Mouse (Mus musculus) WW6 (cell line): ENCODE measurements around the gene Icos.

Source experiments
- DNase-seq: peaks from one replicate; pipeline ENCODE4 v3.0.0-alpha.2; 2013; ENCODE audit warnings: low read depth, low spot score

Icos gene

GRCm38 (mm10) chr1:60977641-60978040 lies at the start of gene Icos:
Gene Icos, plus strand, starts transcription at chr1:60977927.
- DNase-seq = no peak

GRCm38 (mm10) chr1:60929036-60929435 lies 48.7 kb upstream of the Icos start:
- DNase-seq = no peak

GRCm38 (mm10) chr1:60930397-60930796 lies 47.3 kb upstream of the Icos start:
- no peak for DNase-seq

GRCm38 (mm10) chr1:60935968-60936581 lies 41.7 kb upstream of the Icos start:
- no peak for DNase-seq

GRCm38 (mm10) chr1:60936963-60937711 lies 40.6 kb upstream of the Icos start:
- DNase-seq = no peak

GRCm38 (mm10) chr1:60938256-60938655 lies 39.5 kb upstream of the Icos start:
- no peak for DNase-seq

GRCm38 (mm10) chr1:60938974-60939373 lies 38.8 kb upstream of the Icos start:
- no peak for DNase-seq

GRCm38 (mm10) chr1:60940023-60940422 lies 37.7 kb upstream of the Icos start:
- no peak for DNase-seq

- no peak for DNase-seq
These were observed 37.1 kb upstream of the Icos start for GRCm38 (mm10) chr1:60940620-60941019.

GRCm38 (mm10) chr1:60941056-60942048 lies 36.4 kb upstream of the Icos start:
- no peak for DNase-seq

GRCm38 (mm10) chr1:60942921-60943320 lies 34.8 kb upstream of the Icos start:
- DNase-seq = no peak

- DNase-seq = no peak
These were observed 31.9 kb upstream of the Icos start for GRCm38 (mm10) chr1:60945633-60946401.

- no peak for DNase-seq
These were observed 29.6 kb upstream of the Icos start for GRCm38 (mm10) chr1:60948112-60948511.

GRCm38 (mm10) chr1:60952958-60953357 lies 24.8 kb upstream of the Icos start:
- DNase-seq = no peak

GRCm38 (mm10) chr1:60953686-60954085 lies 24.0 kb upstream of the Icos start:
- no peak for DNase-seq

GRCm38 (mm10) chr1:60954759-60955158 lies 23.0 kb upstream of the Icos start:
- DNase-seq = no peak

- no peak for DNase-seq
These were observed 22.5 kb upstream of the Icos start for GRCm38 (mm10) chr1:60955186-60955585.

GRCm38 (mm10) chr1:60956196-60956595 lies 21.5 kb upstream of the Icos start:
- DNase-seq = no peak

- DNase-seq = no peak
These were observed 19.4 kb upstream of the Icos start for GRCm38 (mm10) chr1:60958287-60958686.

- DNase-seq = no peak
These were observed 18.5 kb upstream of the Icos start for GRCm38 (mm10) chr1:60959246-60959645.

- no peak for DNase-seq
These were observed 17.3 kb upstream of the Icos start for GRCm38 (mm10) chr1:60960451-60960850.
